Mouse (Mus musculus): Measurements from ENCODE around the gene Snx9.

Gene Snx9

DNA sequence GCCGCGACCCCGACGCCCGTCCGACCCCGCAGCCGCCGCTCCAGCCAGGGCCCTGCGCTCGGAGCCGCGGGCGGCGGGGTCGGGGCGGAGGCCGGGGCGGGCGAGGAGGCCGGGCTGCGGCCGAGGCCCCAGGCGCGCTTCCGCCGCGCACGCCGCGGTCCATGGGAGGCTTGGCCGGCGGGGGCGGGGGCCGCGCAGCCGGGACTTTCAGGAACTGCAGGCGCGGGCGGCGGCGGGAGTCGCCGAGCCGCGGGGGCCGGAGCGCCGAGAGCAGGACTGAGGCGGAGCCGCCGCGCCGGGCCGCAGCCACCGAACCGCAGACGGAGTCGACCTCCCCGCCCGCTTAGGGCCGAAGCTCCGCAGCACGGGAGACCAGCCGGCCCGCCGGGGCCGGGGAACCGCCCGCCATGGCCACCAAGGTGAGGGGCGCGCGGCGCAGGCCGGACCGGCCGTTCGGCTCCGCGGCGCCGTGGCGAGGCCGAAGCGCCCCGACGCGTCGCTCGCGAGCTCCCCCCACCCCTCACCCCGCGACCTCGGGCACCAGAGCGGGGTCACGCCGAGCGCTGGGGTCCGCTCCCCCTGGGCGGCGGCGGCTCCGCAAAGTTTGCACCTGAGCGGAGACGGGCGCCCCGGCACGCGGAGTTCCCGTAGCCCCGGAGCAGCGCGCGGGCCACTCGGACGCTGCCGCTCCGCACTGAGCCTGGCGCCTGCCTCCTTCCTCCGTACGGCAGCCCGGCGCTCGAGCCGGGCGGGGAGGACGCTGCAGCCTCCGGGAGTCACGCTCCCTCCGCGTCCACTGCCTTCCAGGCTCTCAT is at the start of gene Snx9:
Gene Snx9 (plus strand): TSS at position 202 of the 815 bp plus-strand sequence.
- CTCF ChIA-PET, result no interaction called here

DNA sequence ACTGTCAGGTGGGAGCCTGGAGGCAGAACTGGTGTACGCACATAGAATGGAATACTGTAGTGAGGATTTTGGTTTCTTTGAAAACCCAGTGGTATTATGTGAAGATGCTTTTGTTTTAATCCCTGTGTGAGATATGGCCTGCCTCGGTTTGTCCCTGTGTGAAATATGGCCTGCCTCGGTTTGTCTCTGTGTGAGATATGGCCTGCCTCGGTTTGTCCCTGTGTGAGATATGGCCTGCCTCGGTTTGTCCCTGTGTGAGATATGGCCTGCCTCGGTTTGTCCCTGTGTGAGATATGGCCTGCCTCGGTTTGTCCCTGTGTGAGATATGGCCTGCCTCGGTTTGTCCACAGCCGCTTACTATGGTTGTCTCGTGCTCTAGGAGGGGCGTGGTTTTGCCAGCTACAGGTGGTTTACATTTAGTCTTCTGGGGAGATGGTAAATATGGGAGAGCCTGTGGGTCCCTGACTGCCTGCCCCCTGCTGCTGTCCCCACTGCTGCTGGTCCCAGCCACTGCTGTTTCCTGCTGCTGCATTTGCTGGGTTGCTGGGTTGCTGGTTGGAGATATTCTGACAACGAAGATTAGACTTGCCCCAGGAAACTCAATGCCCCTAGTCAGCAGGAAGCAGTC is 48.9 kb upstream of the Snx9 start:
- CTCF ChIA-PET, result no interaction called here

DNA sequence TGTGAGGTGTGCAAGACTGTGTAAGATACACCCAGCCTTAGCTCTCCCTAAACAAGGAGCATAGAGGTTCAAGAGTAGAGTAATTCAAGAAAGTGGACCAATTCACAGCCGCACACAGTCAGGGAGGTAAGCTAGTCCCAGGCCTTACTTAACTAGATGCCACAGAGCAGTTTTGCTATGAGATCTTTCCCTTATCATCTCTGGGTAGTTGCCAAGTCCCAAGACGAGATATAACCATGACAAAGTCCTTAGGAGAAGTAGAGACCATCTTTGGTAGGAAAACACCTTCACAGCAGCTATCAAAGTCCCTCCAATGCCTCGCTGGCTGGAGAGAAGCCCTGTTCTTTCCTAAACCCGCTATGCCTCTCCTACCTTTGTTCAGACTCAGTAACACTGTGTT is 47.5 kb upstream of the Snx9 start:
- CTCF ChIA-PET, result interaction anchor here (0.6 to 0.9 kb wide), 2 partner anchors 97 to 370 kb away, joined by 3 to 5 read pairs; no protein-coding TSS in a partner anchor

DNA sequence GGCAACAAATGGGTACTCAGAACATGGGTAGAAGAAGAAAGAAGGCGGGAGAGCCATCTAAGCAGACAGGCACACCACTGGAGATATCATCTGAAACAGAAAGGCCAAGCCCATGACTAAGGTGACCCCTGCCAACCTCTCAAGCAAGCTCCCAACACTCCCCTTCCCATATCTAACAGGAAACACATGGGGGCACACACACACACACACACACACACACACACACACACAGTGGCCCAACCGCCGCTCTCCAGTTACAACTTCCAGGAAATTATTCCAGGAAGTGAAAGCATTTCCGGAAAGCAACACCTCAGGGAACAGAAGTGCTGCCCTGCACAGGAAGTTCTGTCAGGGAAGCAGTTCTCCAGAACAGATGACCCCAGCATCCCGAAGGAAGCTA is 46.9 kb upstream of the Snx9 start:
- CTCF ChIA-PET, result interaction anchor here (0.6 to 0.9 kb wide), 2 partner anchors 96 to 369 kb away, joined by 3 to 5 read pairs; no protein-coding TSS in a partner anchor

DNA sequence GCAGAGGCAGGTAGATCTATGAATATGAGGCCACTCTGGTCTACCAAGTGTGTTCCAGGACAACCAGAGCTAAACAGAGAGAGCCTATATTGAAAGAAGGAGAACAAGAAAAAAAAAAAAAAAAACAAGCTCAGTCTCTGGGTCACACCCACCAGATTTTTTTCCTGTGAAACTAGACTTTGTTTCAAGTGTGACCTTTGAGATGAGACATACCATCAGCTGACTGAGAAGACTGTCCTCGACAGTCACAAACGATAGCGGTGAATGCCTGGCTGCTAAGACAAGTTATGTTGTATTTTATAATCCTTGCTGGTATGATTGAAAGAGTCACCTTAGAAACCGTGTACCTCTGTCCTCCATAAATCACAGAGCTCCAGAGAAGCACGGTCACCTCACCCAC is 45.8 kb upstream of the Snx9 start:
- CTCF ChIA-PET, result interaction anchor here (0.7 to 4.7 kb wide), 3 partner anchors 37 to 95 kb away, joined by 3 to 40 read pairs (median 7); no protein-coding TSS in a partner anchor

DNA sequence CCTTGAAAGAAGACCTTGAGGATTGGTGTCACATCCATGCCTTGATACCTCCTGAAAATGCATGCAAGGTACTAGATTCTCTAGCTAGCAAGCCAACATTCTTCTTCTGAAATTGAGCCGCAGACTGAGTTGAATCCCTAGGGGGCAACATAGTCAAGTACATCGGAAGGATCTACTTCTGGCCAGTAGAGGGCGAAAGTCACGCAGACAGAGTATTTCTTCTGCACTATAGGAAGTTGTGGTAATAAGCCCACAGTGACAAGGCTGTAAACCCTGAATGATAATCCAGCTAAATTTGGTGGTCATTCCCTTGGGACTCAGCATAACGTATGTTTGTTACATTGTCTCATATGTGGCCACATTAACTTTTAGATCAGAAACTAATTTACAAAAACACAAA is 45.3 kb upstream of the Snx9 start:
- CTCF ChIA-PET, result interaction anchor here (0.7 to 4.7 kb wide), 5 partner anchors 37 to 99 kb away, joined by 3 to 40 read pairs (median 5); no protein-coding TSS in a partner anchor

DNA sequence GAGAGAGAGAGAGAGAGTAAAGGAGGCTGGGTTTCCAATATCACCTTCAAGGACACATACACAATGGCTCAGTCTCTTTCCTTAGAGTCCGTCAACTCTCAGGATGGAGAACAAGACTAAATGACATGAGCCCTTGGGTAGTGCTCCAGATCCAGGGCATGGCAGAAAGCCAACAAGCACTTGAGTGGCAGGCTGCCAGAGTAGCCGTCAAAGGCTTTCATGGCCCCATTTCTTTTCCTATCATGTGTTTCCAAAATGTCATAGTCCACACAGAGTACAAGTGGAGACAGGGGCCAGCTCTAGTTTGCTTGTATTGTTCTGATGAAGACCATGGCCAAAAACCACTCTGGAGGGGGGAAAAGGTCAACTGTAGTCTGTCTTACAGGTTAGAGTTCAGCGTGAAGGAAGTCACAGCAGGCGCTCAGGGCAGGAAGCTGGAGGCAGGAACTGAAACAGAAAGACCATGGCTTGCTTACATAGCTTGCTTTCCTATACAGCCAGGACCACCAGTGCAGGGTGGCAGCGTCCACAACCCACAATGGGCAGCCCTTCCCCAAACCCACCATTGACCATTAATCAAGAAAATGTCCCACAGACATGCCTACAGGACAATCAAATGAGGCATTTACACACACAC is 43.9 kb upstream of the Snx9 start:
- CTCF ChIA-PET, result interaction anchor here (0.7 to 4.7 kb wide), 4 partner anchors 12 to 98 kb away, joined by 5 to 40 read pairs (median 6); no protein-coding TSS in a partner anchor

DNA sequence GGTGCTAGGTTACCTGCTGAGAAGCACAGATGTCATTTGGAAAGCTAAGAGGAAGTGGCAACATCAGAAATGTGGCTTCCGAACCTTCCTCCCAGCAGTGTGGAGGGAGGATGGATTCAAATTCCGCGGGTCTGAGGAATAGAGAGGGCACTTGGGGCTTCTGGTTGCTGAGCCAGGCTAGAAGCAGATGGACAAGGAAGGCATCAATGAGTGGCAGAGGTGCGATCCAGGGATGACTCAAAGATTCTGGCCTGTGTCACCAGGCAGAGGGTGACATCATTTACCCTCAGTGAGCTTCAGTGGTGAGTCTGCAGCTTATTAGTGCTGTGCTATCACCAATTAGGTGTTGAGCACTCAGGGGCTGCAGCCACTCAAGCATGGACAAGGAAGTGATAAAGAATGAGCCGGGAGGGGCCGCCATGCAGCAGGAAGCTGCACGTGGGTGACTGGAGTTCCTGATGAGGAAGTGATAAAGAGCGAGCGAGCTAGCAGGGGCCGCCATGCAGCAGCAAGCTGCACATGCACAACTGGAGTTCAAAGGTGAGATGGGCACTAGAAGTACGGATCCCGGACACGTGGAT is 42.8 kb upstream of the Snx9 start:
- CTCF ChIA-PET, result interaction anchor here (0.6 to 4.7 kb wide), 4 partner anchors 41 to 88 kb away, joined by 3 to 40 read pairs (median 4); no protein-coding TSS in a partner anchor

DNA sequence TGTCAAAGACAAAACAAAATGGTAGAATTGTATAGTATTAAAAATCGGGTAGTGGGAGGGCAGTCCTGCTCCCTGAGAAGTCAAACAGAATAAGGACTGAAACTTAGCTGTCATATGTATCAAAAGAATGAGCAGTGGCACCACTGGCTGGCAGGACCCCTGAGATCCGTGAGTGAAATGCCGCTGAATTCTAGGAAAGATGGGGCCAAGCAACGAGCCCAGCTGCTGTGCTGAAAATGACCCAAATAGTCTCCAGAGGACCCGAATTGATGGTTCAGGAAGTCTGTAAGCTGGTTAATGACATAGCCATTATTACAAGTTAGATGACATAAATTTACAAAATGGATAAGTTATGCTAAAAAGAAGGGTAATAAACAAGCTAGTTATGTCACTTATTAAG is 42.2 kb upstream of the Snx9 start:
- CTCF ChIA-PET, result interaction anchor here (0.8 to 4.7 kb wide), 3 partner anchors 40 to 88 kb away, joined by 3 to 40 read pairs (median 5); no protein-coding TSS in a partner anchor

DNA sequence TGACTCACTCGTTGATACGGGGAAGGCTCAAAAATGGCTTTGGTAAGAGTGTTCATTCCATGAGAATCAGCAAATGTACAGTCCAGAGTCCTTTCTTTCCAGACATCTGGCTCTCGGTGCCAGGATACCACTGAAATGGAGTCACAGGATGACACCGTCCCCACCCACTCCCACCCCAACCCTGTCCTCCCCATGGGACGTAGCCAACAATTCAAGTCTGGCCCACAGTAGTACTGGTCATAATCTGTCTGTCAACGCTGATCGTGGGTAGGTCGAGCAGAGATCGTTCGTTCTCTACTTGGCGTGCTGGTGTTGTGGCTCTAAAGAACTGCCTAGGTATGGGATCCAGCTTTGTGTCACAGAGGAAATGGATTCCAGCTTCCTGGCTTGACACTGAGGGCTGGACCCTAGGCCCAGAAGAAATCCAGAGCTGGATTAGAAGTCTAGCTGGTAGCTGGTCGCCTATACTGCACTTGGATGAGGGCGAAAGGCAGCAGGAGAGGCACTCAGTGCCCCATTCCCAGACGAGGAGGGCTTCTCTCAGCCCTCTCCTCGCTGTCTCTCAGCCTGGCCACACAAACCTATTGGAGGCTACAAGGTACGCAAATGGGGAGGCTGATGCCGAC is 41.6 kb upstream of the Snx9 start:
- CTCF ChIA-PET, result interaction anchor here (1.5 to 4.7 kb wide), 3 partner anchors 79 to 91 kb away, joined by 3 to 40 read pairs (median 5); no protein-coding TSS in a partner anchor

DNA sequence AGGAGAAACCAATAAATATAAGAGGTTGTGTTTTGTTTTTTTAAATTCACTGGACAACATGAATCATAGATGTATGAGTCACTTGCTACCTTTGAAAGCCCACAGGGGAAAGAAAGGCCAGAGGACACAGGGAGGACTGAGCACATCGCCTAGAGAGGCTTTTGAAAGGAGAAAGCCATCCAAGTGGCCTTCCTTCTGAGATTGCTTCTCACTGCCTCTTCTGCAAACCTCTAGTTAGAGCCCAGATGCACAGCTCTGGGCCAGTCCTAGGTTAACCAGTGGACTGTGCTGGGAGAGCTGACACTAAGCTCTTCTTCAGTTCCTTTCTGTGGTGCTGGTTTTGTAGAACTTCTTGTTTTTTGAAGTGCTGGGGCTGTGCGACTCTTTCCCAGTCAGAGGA is 40.9 kb upstream of the Snx9 start:
- CTCF ChIA-PET, result interaction anchor here (0.9 to 1.5 kb wide), 2 partner anchors 39 to 90 kb away, joined by 3 to 13 read pairs; no protein-coding TSS in a partner anchor

DNA sequence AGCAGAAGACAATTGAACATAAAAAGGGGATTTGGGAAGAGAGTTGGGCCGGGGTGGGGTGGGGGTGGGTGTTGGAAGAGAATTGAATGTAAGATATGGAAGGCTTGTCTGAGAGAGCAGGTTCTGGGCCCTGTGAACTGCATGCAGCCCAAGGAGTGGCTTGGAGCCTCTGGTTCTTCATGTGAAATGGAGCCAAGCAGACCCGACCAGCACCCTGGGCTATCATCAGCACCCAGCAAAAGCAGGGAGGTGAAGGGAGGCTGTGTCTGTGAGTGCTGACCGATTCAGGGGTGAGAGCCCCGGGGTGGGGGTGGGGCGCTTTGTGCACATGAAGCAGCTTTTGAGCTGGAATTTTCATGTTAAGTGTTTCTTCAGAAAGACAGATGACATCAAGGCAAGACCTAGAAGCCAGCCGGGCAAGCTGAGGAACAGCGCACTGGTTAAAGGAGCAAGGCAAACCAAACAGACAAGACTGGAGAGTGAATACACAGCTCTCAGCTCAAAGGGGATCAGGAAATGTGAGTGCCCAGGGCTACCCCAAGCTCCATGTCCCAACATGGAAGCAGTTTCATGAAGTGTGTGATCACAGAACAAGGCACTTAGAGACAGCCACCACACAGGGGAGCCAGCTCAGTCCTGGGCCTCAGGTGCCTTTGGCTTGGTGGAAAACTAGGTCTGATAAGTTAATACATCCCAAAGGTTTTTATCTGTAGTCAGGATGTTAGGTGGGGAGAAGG is 40.1 kb upstream of the Snx9 start:
- CTCF ChIA-PET, result interaction anchor here (0.9 kb wide), 2 partner anchors 38 to 58 kb away, joined by 4 to 13 read pairs; no protein-coding TSS in a partner anchor

DNA sequence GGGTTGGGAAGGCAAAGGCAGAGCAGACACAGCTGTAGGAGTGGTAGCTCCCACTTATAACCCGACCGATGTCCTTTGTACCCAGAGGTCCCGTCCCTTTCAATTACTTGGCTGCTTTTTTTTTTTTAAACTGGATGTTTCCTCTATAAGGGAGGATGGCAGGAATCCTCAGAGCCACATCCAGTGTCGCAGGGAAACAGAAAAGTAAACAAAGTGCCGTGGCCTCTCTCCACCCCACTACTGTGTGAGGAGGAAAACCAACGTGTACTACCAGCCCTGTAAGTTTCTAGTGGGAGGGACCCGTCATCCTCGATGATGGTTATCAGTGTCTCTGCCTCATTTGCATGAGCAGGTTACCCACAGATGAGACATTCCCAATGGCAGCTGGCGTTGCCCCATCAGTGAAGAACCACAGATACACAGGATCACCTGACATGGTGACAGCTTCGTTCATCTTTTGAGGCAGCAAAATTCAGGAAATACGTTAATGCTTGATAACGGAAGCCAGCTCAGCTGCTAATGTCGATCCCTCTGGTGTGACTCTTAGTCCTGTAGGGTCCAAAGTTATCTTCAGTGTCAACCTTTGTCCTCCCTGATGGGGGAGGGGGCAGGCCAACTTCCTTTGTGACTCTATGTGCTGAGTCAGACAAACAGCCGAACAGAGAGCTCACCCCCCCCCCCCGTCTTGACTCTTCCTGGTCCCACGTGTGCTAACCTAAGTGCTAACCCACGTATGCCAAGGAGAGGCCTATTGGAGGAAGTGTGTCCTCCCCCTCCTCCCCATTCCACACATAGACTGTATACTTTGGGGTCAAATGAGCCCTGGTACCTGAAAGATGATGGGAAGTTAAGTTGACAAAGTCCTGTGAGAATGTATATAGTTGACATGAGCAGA is 39.1 kb upstream of the Snx9 start:
- CTCF ChIA-PET, result interaction anchor here (0.5 to 1.2 kb wide), 4 partner anchors 57 to 289 kb away, joined by 3 to 10 read pairs (median 5); no protein-coding TSS in a partner anchor

DNA sequence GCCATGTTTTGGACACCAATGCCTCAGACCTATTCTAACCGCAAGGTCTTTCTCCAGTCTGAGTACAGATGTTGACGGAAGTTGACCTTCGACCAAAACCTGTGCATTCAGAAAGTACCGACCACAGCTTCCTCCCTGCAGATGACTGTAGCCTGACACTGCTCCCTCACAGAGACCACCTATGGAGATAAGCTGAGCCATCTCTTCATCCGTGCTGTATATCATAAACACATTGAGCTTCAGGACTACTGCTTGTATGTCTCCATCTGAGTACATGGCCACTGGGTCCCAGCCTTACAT is 38.5 kb upstream of the Snx9 start:
- CTCF ChIA-PET, result interaction anchor here (0.5 to 1.2 kb wide), 3 partner anchors 48 to 87 kb away, joined by 3 to 11 read pairs (median 10); no protein-coding TSS in a partner anchor

DNA sequence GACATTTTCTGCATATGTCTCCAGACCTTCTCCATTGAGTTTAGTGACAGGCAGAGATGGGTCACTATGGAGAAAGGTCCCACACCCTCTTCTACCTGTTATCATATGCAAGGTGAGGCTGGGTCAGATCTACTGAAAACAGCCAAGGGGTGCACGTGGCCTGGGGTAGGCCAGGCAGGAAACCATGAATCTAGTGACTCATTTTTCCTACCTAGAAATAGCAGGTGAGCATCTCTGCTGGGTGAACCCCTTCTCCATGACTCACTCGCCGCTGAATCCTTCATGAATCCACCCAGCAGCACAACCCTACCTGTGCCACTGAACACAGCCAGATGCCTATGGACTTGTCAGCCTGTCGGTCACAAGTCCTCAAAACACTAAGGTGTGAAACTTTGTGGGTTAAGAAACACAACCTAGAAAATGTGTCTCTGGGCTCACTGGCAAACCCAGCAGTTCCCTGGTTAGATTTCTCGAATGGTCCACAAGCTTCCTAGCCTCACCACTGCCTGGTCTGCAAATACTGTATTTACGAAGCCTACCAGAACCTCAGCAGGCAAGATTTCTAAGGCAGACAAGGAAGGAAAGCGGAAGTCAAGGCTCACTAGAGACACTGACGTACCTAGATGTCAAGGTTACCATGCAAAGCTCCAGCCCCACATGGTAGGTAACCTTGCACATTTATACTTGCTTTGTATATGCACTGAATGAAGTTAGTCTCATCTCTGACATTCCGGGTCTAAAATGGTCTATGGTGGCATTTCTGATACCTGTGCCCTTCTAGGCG is 37.7 kb upstream of the Snx9 start:
- CTCF ChIA-PET, result interaction anchor here (0.5 to 1.4 kb wide), 3 partner anchors 10 to 47 kb away, joined by 3 to 11 read pairs (median 5); no protein-coding TSS in a partner anchor

DNA sequence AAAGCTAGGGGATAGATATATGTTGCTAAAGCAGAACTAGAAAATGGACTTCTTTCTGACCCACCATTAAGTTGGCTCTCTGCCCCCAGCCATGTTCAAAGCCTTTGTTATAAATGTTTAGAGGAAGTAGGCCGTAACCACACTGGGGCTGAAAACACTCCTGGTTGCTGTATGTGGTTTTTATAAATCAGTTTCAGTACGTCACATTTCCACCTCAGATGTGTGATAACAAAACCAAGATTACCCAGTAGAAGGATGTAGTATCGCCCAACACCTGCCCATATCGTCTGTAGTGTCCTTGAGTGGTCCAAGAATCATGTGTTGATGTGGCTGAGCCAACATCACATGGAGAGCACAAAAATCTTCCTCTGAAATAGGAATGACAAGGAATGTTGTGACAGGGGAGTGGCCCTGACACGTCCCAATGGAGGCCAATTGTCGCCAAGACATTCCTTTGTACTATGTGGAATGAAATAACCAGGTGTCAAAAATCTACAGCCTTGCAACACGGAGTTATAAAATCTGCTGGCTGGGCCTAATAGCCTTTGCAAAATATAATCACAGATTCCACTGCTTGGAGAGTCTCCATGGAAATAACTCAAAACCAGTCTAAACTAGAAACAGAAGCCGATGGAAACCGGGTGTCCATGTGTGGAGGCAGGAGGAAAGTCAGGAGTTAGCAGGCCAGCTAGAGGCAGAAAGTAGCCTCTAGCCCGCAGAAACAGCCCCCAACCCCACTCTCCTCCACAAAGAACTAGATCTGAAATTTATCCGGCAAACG is 36.6 kb upstream of the Snx9 start:
- CTCF ChIA-PET, result interaction anchor here (0.6 to 1.4 kb wide), 3 partner anchors 9 to 36 kb away, joined by 3 to 5 read pairs (median 4); no protein-coding TSS in a partner anchor

DNA sequence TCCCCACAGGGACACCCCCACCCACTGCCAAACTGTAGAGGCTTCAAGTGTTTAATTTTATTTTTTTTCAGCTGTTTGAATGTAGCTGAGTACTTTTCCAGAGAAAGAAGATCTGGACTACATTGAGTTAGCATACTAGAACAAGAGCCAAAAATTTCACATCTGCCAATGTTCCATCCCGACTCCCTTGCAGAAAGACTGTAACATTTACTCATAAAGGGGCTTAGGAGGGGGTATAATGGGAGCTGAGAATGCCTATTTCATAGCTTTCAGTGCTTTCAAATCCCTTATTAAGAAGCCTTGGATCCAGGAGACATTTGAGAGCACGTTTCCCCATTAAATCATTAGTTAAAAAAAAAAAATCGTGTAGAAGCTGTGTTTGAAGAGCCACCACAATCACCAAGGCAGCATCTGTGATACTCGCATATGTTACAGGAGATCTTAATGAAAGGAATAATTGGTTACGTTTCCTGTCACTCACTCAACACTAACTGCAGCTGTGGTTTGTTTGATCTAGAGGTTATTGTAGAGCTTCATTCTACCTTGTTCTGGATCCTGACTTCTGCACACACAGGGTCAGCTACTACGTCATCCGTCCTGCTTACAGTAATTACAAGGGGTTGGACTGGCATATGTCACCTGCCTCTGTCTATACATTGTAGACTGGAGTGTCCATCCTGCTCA is 35.8 kb upstream of the Snx9 start:
- CTCF ChIA-PET, result interaction anchor here (0.6 to 0.7 kb wide), 2 partner anchors 9 to 35 kb away, joined by 4 to 5 read pairs; no protein-coding TSS in a partner anchor
